12 mouse cellular contexts compared by ENCODE assay signal in the genomic region with DNA sequence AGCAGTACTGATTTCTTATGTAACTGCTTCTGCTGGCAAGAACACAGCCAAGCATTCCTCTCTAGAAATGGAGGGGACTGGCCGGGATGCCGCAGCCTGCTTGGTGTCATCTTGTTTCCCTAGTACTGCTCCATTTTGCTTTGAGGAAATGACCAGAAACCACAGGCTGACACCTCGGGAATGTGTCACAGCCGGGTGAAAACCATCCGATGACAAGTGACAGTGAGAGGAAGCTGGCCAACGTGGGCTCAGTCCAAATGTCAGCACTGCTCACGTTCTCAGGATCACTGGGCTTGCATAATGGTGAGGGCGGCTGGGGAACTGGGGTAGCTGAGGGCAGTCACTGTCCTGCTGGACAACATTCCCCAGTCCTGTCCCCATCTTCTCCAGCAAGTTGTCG. TPM values are rescaled to one million over a fixed set of nuclear protein-coding genes. Genes with fewer than 3 reads are reported as not detected.
DNase-seq lines count a peak whose midpoint lies in the region; ATAC-seq and TF ChIP-seq lines count a peak whose summit lies in the region.
"Had no signal": no experiment of that assay in that cellular context is flagged by ENCODE, and none has a peak within 500 bp of the region (broad histone marks: within the 10 kb centered on the region; RNA-seq: fewer than 3 reads in every experiment).

No protein-coding gene starts in this region.

- H3K4me3 ChIP-seq in hindbrain, postnatal 0 days (ENCODE audit: low read length): no peak overlapping the region
- no peak overlapping the region for H3K4me3 ChIP-seq in hindbrain, embryonic 11.5 days (ENCODE audit: low read depth, low read length)
- no peak overlapping the region for H3K4me3 ChIP-seq in intestine, embryonic 16.5 days (ENCODE audit: low read length)
- no peak overlapping the region for H3K4me3 ChIP-seq in forebrain, embryonic 10.5 days
- H3K4me3 ChIP-seq: liver, embryonic 13.5 days had no signal

- DNase-seq in hindbrain, postnatal 0 days (ENCODE audit: low spot score): peak; percentile 55
- no peak for DNase-seq in hindbrain, embryonic 11.5 days (ENCODE audit: low spot score)
- DNase-seq in cerebellum, adult 8-10 months: peak; percentile 14
- peak; percentile 82 for DNase-seq in lung, postnatal 10 days
- DNase-seq in frontal cortex, adult 2 months (ENCODE audit: extremely low spot score in 1 of 2, low spot score in 1 of 2): no peak
- DNase-seq in forebrain, embryonic 10.5 days (ENCODE audit: extremely low spot score, low spot score): no peak
- DNase-seq: liver, embryonic 13.5 days; thymus, postnatal 14 days had no signal

- no peaks in the 10 kb centered on the region for H3K27me3 ChIP-seq in hindbrain, postnatal 0 days (ENCODE audit: insufficient read depth, low read length)
- no peaks in the 10 kb centered on the region for H3K27me3 ChIP-seq in hindbrain, embryonic 11.5 days (ENCODE audit: control insufficient read depth, insufficient read depth, low read length)
- H3K27me3 ChIP-seq in intestine, embryonic 16.5 days (replicated peaks; ENCODE audit: control insufficient read depth, insufficient read depth, low read length): no peaks in the 10 kb centered on the region
- H3K27me3 ChIP-seq in forebrain, embryonic 10.5 days (ENCODE audit: poor library complexity, severe bottlenecking): no peaks in the 10 kb centered on the region
- H3K27me3 ChIP-seq: liver, embryonic 13.5 days had no signal

- ATAC-seq in hindbrain, postnatal 0 days: no peak
- no peak for ATAC-seq in hindbrain, embryonic 11.5 days (ENCODE audit: low FRiP score)
- ATAC-seq in granulocyte monocyte progenitor cell, adult 5-6 weeks (replicated peaks; ENCODE audit: poor library complexity, severe bottlenecking): peak; percentile 75
- no peak for ATAC-seq in intestine, embryonic 16.5 days
- ATAC-seq: CD4-positive, CD25-positive, alpha-beta regulatory T cell, adult 4 months; Patski had no signal

- H3K4me2 ChIP-seq in hindbrain, postnatal 0 days (ENCODE audit: low read depth, low read length): no peak overlapping the region
- no peak overlapping the region for H3K4me2 ChIP-seq in hindbrain, embryonic 11.5 days (replicated peaks; ENCODE audit: low read depth, low read length)
- H3K4me2 ChIP-seq in intestine, embryonic 16.5 days (ENCODE audit: low read depth, low read length): no peak overlapping the region
- H3K4me2 ChIP-seq: liver, embryonic 13.5 days had no signal

- no peak overlapping the region for H3K9ac ChIP-seq in hindbrain, postnatal 0 days (replicated peaks; ENCODE audit: low read length)
- no peak overlapping the region for H3K9ac ChIP-seq in hindbrain, embryonic 11.5 days (ENCODE audit: low read depth, low read length)
- H3K9ac ChIP-seq in intestine, embryonic 16.5 days (ENCODE audit: low read depth, low read length): no peak overlapping the region
- H3K9ac ChIP-seq: liver, embryonic 13.5 days had no signal

- H3K36me3 ChIP-seq in hindbrain, postnatal 0 days (ENCODE audit: insufficient read depth, low read length): no peaks in the 10 kb centered on the region
- no peaks in the 10 kb centered on the region for H3K36me3 ChIP-seq in hindbrain, embryonic 11.5 days (ENCODE audit: control insufficient read depth, insufficient read depth, low read length)
- no peaks in the 10 kb centered on the region for H3K36me3 ChIP-seq in intestine, embryonic 16.5 days (ENCODE audit: control insufficient read depth, insufficient read depth, low read length)
- H3K36me3 ChIP-seq in forebrain, embryonic 10.5 days (replicated peaks): no peaks in the 10 kb centered on the region
- H3K36me3 ChIP-seq: liver, embryonic 13.5 days had no signal

- peaks cover 14% of the 10 kb centered on the region; the same call in 1 of the 2 replicates for H3K4me1 ChIP-seq in hindbrain, postnatal 0 days (ENCODE audit: insufficient read depth, low read length)
- H3K4me1 ChIP-seq in hindbrain, embryonic 11.5 days (replicated peaks; ENCODE audit: control insufficient read depth, insufficient read depth, low read length): no peaks in the 10 kb centered on the region
- no peaks in the 10 kb centered on the region; the same call in 1 of the 2 replicates for H3K4me1 ChIP-seq in intestine, embryonic 16.5 days (ENCODE audit: control insufficient read depth, insufficient read depth, low read length)
- H3K4me1 ChIP-seq in forebrain, embryonic 10.5 days: peaks cover 8% of the 10 kb centered on the region; the same call in 1 of the 2 replicates
- H3K4me1 ChIP-seq: liver, embryonic 13.5 days had no signal

- H3K9me3 ChIP-seq in hindbrain, postnatal 0 days (ENCODE audit: low read length): no peaks in the 10 kb centered on the region
- H3K9me3 ChIP-seq in hindbrain, embryonic 11.5 days (ENCODE audit: control insufficient read depth, low read length): no peaks in the 10 kb centered on the region
- H3K9me3 ChIP-seq in intestine, embryonic 16.5 days (ENCODE audit: control insufficient read depth, low read length): 0 out of 2 replicates have a peak, but pooled peaks cover 1% of the 10 kb centered on the region
- H3K9me3 ChIP-seq in forebrain, embryonic 10.5 days: no peaks in the 10 kb centered on the region
- H3K9me3 ChIP-seq: liver, embryonic 13.5 days had no signal

- H3K27ac ChIP-seq in hindbrain, postnatal 0 days: no peak overlapping the region
- no peak overlapping the region for H3K27ac ChIP-seq in hindbrain, embryonic 11.5 days (ENCODE audit: low read depth, low read length)
- no peak overlapping the region for H3K27ac ChIP-seq in intestine, embryonic 16.5 days (ENCODE audit: low read length)
- H3K27ac ChIP-seq in forebrain, embryonic 10.5 days: no peak overlapping the region
- H3K27ac ChIP-seq: liver, embryonic 13.5 days had no signal

- TF ChIP-seq CTCF in hindbrain, postnatal 0 days (IDR thresholded peaks at IDR 0.05; ENCODE audit: low read depth): no peak

- 39% methylated on average over 9 of the region's 9 CpGs for WGBS in hindbrain, postnatal 0 days
- 65% methylated on average over 9 of the region's 9 CpGs for WGBS in hindbrain, embryonic 11.5 days
- WGBS in intestine, embryonic 16.5 days: 71% methylated on average over 9 of the region's 9 CpGs
- WGBS in forebrain, embryonic 10.5 days: 74% methylated on average over 9 of the region's 9 CpGs

RNA-seq across cellular contexts. Expression of a gene that starts 33.5 kb away (rescaled TPM):
- total RNA-seq in hindbrain, postnatal 0 days (2014; rRNA removed): 2.6 and 3.7 TPM in 2 replicates
- polyA plus RNA-seq in hindbrain, postnatal 0 days (2015; fragmentation: Nextera tagmentation; extraction: Ambion mirVana): 0.90 and 0.98 TPM in 2 replicates
- polyA plus RNA-seq in hindbrain, embryonic 11.5 days (2014; fragmentation: Nextera tagmentation; extraction: Ambion mirVana): 0.12 and 0.45 TPM in 2 replicates
- total RNA-seq in granulocyte monocyte progenitor cell, adult 5-6 weeks (2014; fragmentation: Nextera tagmentation): not detected in 2 replicates
- not detected in 2 replicates for total RNA-seq in granulocyte monocyte progenitor cell, adult 5-6 weeks (2017)
- polyA plus RNA-seq in frontal cortex, adult 2 months (2012; rRNA removed): 0.19 and 0.32 TPM in 2 replicates
- polyA plus RNA-seq in intestine, embryonic 16.5 days (2015; fragmentation: Nextera tagmentation; extraction: Ambion mirVana): 5.3 and 5.8 TPM in 2 replicates
- polyA plus RNA-seq in forebrain, embryonic 10.5 days (2016; fragmentation: Nextera tagmentation; extraction: Ambion mirVana): 0.25 and 0.42 TPM in 2 replicates
- polyA plus RNA-seq: CD4-positive, CD25-positive, alpha-beta regulatory T cell, adult 4 months; liver, embryonic 13.5 days had no signal

Comparison
In these comparisons a context has a peak if more than half of its experiments do, and no peak if none do; other contexts are left out.
1. DNase-seq: peak in hindbrain, postnatal 0 days (single experiment), cerebellum, adult 8-10 months (single experiment) and lung, postnatal 10 days (single experiment); none in hindbrain, embryonic 11.5 days (single experiment), frontal cortex, adult 2 months (0 of 2) and forebrain, embryonic 10.5 days (single experiment).